In genomic region chr6:49218275-49218802, GRCm38 (mm10) we compare ENCODE assay signal across 8 mouse cellular contexts. TPM values are rescaled to one million over a fixed set of nuclear protein-coding genes. Genes with fewer than 3 reads are reported as not detected.
DNase-seq lines count a peak whose midpoint lies in the region; ATAC-seq and TF ChIP-seq lines count a peak whose summit lies in the region.

No protein-coding gene starts in this region.

- peak overlapping the region; percentile 65 for H3K4me3 ChIP-seq in bone marrow macrophage, adult 2 months (ENCODE audit: insufficient read depth, low read length)
- peak overlapping the region; percentile 85 for H3K4me3 ChIP-seq in heart, embryonic 16.5 days (ENCODE audit: low read length)

- no peak overlapping the region for H3K27ac ChIP-seq in bone marrow macrophage, adult 2 months (ENCODE audit: insufficient read depth, low read depth, low read length)
- 0 out of 2 replicates have a peak overlapping the region, but pooled peaks have one; percentile 5 for H3K27ac ChIP-seq in heart, embryonic 16.5 days (ENCODE audit: low read length)

- peak overlapping the region; percentile 93 for H3K4me2 ChIP-seq in heart, embryonic 16.5 days (ENCODE audit: low read depth, low read length)

- ATAC-seq in heart, embryonic 16.5 days (replicated peaks; ENCODE audit: extremely low read depth, insufficient read depth, low FRiP score): no peak

- no peaks in the 10 kb centered on the region for H3K36me3 ChIP-seq in heart, embryonic 16.5 days (ENCODE audit: control insufficient read depth, insufficient read depth)

- no peak for TF ChIP-seq CTCF in bone marrow macrophage, adult 2 months (IDR thresholded peaks at IDR 0.05; ENCODE audit: low read depth, low read length)

- H3K4me1 ChIP-seq in bone marrow macrophage, adult 2 months (ENCODE audit: control insufficient read depth, insufficient read depth, low read length): no peaks in the 10 kb centered on the region
- H3K4me1 ChIP-seq in heart, embryonic 16.5 days (ENCODE audit: control insufficient read depth, insufficient read depth, low read length): peaks cover 7% of the 10 kb centered on the region

- H3K9ac ChIP-seq in heart, embryonic 16.5 days (ENCODE audit: low read length): peak overlapping the region; percentile 55

- TF ChIP-seq POLR2A in bone marrow macrophage, adult 2 months (IDR thresholded peaks at IDR 0.05; ENCODE audit: borderline replicate concordance, low read depth, low read length): no peak

- no peaks in the 10 kb centered on the region for H3K9me3 ChIP-seq in heart, embryonic 16.5 days (replicated peaks; ENCODE audit: control insufficient read depth, low read length)

- no peaks in the 10 kb centered on the region for H3K27me3 ChIP-seq in heart, embryonic 16.5 days (ENCODE audit: control insufficient read depth, insufficient read depth, low read length)

- peak; percentile 41 for DNase-seq in kidney, postnatal 14 days
- DNase-seq in kidney, postnatal 4 days: no peak
- peak; percentile 70 for DNase-seq in mesoderm, embryonic 11.5 days (ENCODE audit: low read depth, low spot score)
- no peak for DNase-seq in left cerebral cortex, adult 9 months (ENCODE audit: low spot score in 2 of 2)
- no peak for DNase-seq in layer of hippocampus, adult 11-12 months (ENCODE audit: low spot score)
- DNase-seq in layer of hippocampus, adult 9-10 months (ENCODE audit: low spot score): no peak

- WGBS in heart, embryonic 16.5 days: under 1% methylated on average over 31 of the region's 31 CpGs

RNA-seq across cellular contexts. Expression of gene Igf2bp3, which starts 3.6 kb away (rescaled TPM):
- 0.68 and 0.79 TPM in 2 replicates for polyA plus RNA-seq in bone marrow macrophage, adult 2 months (2012; ENCODE audit: insufficient read depth, insufficient read length, missing spikeins)
- polyA plus RNA-seq in heart, embryonic 16.5 days (2015; fragmentation: Nextera tagmentation; extraction: Ambion mirVana): 33.1 and 33.5 TPM in 2 replicates

RNA-seq across cellular contexts. Expression of gene Tra2a, which starts 45.5 kb away (rescaled TPM):
- polyA plus RNA-seq in bone marrow macrophage, adult 2 months (2012; ENCODE audit: insufficient read depth, insufficient read length, missing spikeins): 94.2 and 103 TPM in 2 replicates
- 60.9 and 69.8 TPM in 2 replicates for polyA plus RNA-seq in heart, embryonic 16.5 days (2015; fragmentation: Nextera tagmentation; extraction: Ambion mirVana)

Comparison
In these comparisons a context has a peak if more than half of its experiments do, and no peak if none do; other contexts are left out.
1. DNase-seq: peak in kidney, postnatal 14 days (single experiment) and mesoderm, embryonic 11.5 days (single experiment); none in kidney, postnatal 4 days (0 of 2), left cerebral cortex, adult 9 months (0 of 2), layer of hippocampus, adult 11-12 months (single experiment) and layer of hippocampus, adult 9-10 months (single experiment).
2. RNA of gene Igf2bp3, which starts 3.6 kb away (polyA plus RNA-seq): 33.1 to 33.5 TPM in heart, embryonic 16.5 days; 0.68 to 0.79 TPM in bone marrow macrophage, adult 2 months; every median in the first group is over 10 times any median in the second.